Comparison of ENCODE assay signal across 14 mouse cellular contexts in genomic region chr16:84661879-84662278, GRCm38 (mm10).
DNase-seq lines count a peak whose midpoint lies in the region; ATAC-seq and TF ChIP-seq lines count a peak whose summit lies in the region.
"Had no signal": no experiment of that assay in that cellular context is flagged by ENCODE, and none has a peak within 500 bp of the region (broad histone marks: within the 10 kb centered on the region; RNA-seq: fewer than 3 reads in every experiment).

No protein-coding gene starts in this region.

- no peak overlapping the region for H3K4me3 ChIP-seq in kidney, adult 2 months (ENCODE audit: insufficient read depth, low read depth, low read length)
- no peak overlapping the region for H3K4me3 ChIP-seq in kidney, embryonic 15.5 days (replicated peaks)
- no peak overlapping the region for H3K4me3 ChIP-seq in C2C12 (ENCODE audit: insufficient read depth, poor library complexity, severe bottlenecking)
- no peak overlapping the region for H3K4me3 ChIP-seq in midbrain, embryonic 16.5 days (ENCODE audit: low read depth, low read length)
- no peak overlapping the region for H3K4me3 ChIP-seq in midbrain, embryonic 11.5 days (ENCODE audit: low read depth, low read length)
- H3K4me3 ChIP-seq: midbrain, embryonic 12.5 days; neural tube, embryonic 12.5 days had no signal

- no peak overlapping the region for H3ac ChIP-seq in C2C12 (ENCODE audit: control insufficient read depth, insufficient read length, low read depth)

- TF ChIP-seq CTCF in kidney, adult 2 months (conservative IDR thresholded peaks at IDR 0.05; ENCODE audit: insufficient read depth, insufficient read length, low read depth, low read length), result no peak
- no peak for TF ChIP-seq CTCF in C2C12 (IDR thresholded peaks at IDR 0.05; ENCODE audit: control insufficient read depth, insufficient read depth, insufficient read length)

- no peaks in the 10 kb centered on the region for H3K79me2 ChIP-seq in C2C12 (ENCODE audit: control insufficient read depth, insufficient read depth)

- no peak overlapping the region for H3K4me2 ChIP-seq in kidney, embryonic 15.5 days
- no peak overlapping the region for H3K4me2 ChIP-seq in midbrain, embryonic 16.5 days (ENCODE audit: low read length)
- H3K4me2 ChIP-seq in midbrain, embryonic 11.5 days, result no peak overlapping the region
- H3K4me2 ChIP-seq: liver, embryonic 11.5 days; midbrain, embryonic 12.5 days; neural tube, embryonic 12.5 days had no signal

- H3K9ac ChIP-seq in kidney, embryonic 15.5 days, result no peak overlapping the region
- H3K9ac ChIP-seq in midbrain, embryonic 16.5 days (ENCODE audit: low read depth, low read length), result no peak overlapping the region
- H3K9ac ChIP-seq in midbrain, embryonic 11.5 days (ENCODE audit: low read length), result no peak overlapping the region
- H3K9ac ChIP-seq: midbrain, embryonic 12.5 days; neural tube, embryonic 12.5 days had no signal

- H3K27me3 ChIP-seq in kidney, adult 2 months (replicated peaks; ENCODE audit: control insufficient read depth, insufficient read depth, low read length), result no peaks in the 10 kb centered on the region
- H3K27me3 ChIP-seq in kidney, embryonic 15.5 days, result no peaks in the 10 kb centered on the region
- H3K27me3 ChIP-seq in C2C12 (ENCODE audit: control insufficient read depth, insufficient read depth, insufficient read length), result no peaks in the 10 kb centered on the region
- no peaks in the 10 kb centered on the region for H3K27me3 ChIP-seq in midbrain, embryonic 16.5 days (ENCODE audit: control insufficient read depth, insufficient read depth, low read depth, low read length)
- no peaks in the 10 kb centered on the region for H3K27me3 ChIP-seq in midbrain, embryonic 11.5 days (ENCODE audit: control insufficient read depth, insufficient read depth, low read length)
- H3K27me3 ChIP-seq: midbrain, embryonic 12.5 days; neural tube, embryonic 12.5 days had no signal

- no peak overlapping the region for H3K27ac ChIP-seq in kidney, adult 2 months (ENCODE audit: insufficient read depth, low read depth, low read length)
- H3K27ac ChIP-seq in kidney, embryonic 15.5 days, result no peak overlapping the region
- no peak overlapping the region for H3K27ac ChIP-seq in midbrain, embryonic 16.5 days (ENCODE audit: low read length)
- H3K27ac ChIP-seq in midbrain, embryonic 11.5 days (ENCODE audit: low read depth, low read length), result no peak overlapping the region
- H3K27ac ChIP-seq: midbrain, embryonic 12.5 days; neural tube, embryonic 12.5 days had no signal

- no peaks in the 10 kb centered on the region for H3K4me1 ChIP-seq in kidney, adult 2 months (ENCODE audit: control insufficient read depth, insufficient read depth, low read length)
- H3K4me1 ChIP-seq in kidney, embryonic 15.5 days, result no peaks in the 10 kb centered on the region
- H3K4me1 ChIP-seq in midbrain, embryonic 16.5 days (ENCODE audit: control insufficient read depth, insufficient read depth, low read length), result no peaks in the 10 kb centered on the region
- H3K4me1 ChIP-seq in midbrain, embryonic 11.5 days (ENCODE audit: control insufficient read depth, insufficient read depth, low read length), result no peaks in the 10 kb centered on the region
- H3K4me1 ChIP-seq: midbrain, embryonic 12.5 days; neural tube, embryonic 12.5 days had no signal

- H3K9me3 ChIP-seq in kidney, embryonic 15.5 days (replicated peaks), result no peaks in the 10 kb centered on the region
- no peaks in the 10 kb centered on the region for H3K9me3 ChIP-seq in midbrain, embryonic 16.5 days (replicated peaks; ENCODE audit: control insufficient read depth, low read length, poor library complexity, severe bottlenecking)
- no peaks in the 10 kb centered on the region for H3K9me3 ChIP-seq in midbrain, embryonic 11.5 days (ENCODE audit: control insufficient read depth, low read length)
- H3K9me3 ChIP-seq: midbrain, embryonic 12.5 days; neural tube, embryonic 12.5 days had no signal

- intact Hi-C loops in heart, postnatal 10 days (cut with DNase I), result no loop called here

- peak; percentile 3 for DNase-seq in embryo, embryonic 10 days (ENCODE audit: low spot score)
- DNase-seq in embryo, embryonic 11 days, result no peak
- peak; percentile 60 for DNase-seq in kidney, adult 2 months
- DNase-seq in heart, postnatal 10 days, result peak; percentile 2 to 4
- no peak for DNase-seq in midbrain, embryonic 11.5 days (ENCODE audit: low spot score, missing footprints)
- DNase-seq: adrenal gland, adult 2 months; cerebellum, postnatal 25 days; lung, postnatal 10 days had no signal

- no peaks in the 10 kb centered on the region for H3K79me3 ChIP-seq in C2C12 (ENCODE audit: low read depth)

- ATAC-seq in kidney, embryonic 15.5 days (replicated peaks; ENCODE audit: low FRiP score), result no peak
- no peak for ATAC-seq in midbrain, embryonic 16.5 days
- no peak for ATAC-seq in midbrain, embryonic 11.5 days (ENCODE audit: low FRiP score)

- no peak for TF ChIP-seq POLR2A in kidney, adult 2 months (IDR thresholded peaks at IDR 0.05; ENCODE audit: low read depth, low read length)

- WGBS in kidney, adult 2 months, result 56% methylated on average over 3 of the region's 3 CpGs
- WGBS in kidney, embryonic 15.5 days, result 64% methylated on average over 3 of the region's 3 CpGs
- WGBS in midbrain, embryonic 16.5 days, result 67% methylated on average over 3 of the region's 3 CpGs
- WGBS in midbrain, embryonic 11.5 days, result 67% methylated on average over 3 of the region's 3 CpGs

- no peaks in the 10 kb centered on the region for H3K36me3 ChIP-seq in kidney, adult 2 months (ENCODE audit: control insufficient read depth, insufficient read depth, low read length)
- no peaks in the 10 kb centered on the region for H3K36me3 ChIP-seq in kidney, embryonic 15.5 days
- no peaks in the 10 kb centered on the region for H3K36me3 ChIP-seq in C2C12 (ENCODE audit: control insufficient read depth, insufficient read depth)
- no peaks in the 10 kb centered on the region for H3K36me3 ChIP-seq in midbrain, embryonic 16.5 days (ENCODE audit: control insufficient read depth, insufficient read depth, low read length)
- no peaks in the 10 kb centered on the region for H3K36me3 ChIP-seq in midbrain, embryonic 11.5 days (ENCODE audit: control insufficient read depth, insufficient read depth, low read length)
- H3K36me3 ChIP-seq: midbrain, embryonic 12.5 days; neural tube, embryonic 12.5 days had no signal

TF ChIP-seq in C2C12, 6 proteins besides CTCF, POLR2A, EP300 and RAD21:
- TF ChIP-seq FOSL1 (IDR thresholded peaks at IDR 0.05; ENCODE audit: insufficient read depth, low read length, poor library complexity, severe bottlenecking) (no peak), MYOD1 (IDR thresholded peaks at IDR 0.05; ENCODE audit: control insufficient read depth, insufficient read length, low read depth) (peak; percentile 64)

Comparison
In these comparisons a context has a peak if more than half of its experiments do, and no peak if none do; other contexts are left out.
1. DNase-seq: peak in embryo, embryonic 10 days (single experiment), kidney, adult 2 months (single experiment) and heart, postnatal 10 days (2 of 2); none in embryo, embryonic 11 days (single experiment) and midbrain, embryonic 11.5 days (single experiment).